Mouse (Mus musculus) CD4-positive helper T cell, adult 2 months (primary cell): Measurements from ENCODE around the gene Ece2.

Experiments
- DNase-seq: peaks from one replicate; pipeline ENCODE4 v3.0.0-alpha.2; 2012; ENCODE audit warnings: low read depth, missing footprints, low spot score

Ece2 gene

DNA sequence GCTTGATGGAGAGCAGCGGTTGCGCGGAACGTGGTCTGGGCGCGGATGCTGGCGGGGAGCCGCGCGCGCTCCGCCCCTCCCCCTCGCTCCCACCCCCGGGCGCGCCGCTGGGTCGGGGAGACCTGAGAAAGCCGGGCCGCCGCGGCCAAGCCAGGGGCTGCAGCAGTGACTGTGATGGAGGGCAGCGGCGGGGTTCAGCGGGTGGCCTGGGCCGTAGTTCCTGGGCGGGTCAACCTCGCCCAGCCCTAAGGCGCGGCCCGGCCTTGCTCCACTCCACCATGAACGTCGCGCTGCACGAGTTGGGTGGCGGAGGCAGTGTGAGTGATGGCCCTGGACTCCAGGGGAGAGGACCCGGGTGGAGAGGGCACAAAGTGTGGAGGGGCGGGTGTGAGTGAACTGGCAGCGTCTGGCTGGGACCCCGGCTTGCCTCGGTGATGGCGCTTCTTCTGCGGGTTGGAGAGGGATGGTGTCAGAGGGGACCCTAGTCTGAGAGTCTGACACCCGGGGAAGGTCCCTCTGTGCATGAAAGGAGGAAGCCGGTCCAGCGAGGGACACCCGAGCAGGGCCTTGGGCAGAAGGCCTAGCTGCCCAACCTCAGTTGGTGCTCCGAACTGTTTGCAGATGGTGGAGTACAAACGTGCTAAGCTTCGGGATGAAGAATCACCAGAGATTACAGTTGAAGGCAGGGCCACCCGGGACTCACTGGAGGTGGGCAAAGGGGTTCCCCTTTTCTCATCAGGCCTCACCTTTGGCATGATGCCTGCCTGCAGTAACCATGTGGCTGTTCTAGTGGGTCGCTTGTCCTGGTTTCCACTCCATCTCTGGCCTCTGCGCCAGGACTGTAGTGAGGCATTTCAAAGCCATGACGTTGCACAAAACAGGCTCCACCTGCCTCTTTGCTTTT, at the start of gene Ece2:
Ece2 (plus strand) TSS at position 98 of the 904 bp plus-strand sequence.
- DNase-seq: no peak

GRCm38 (mm10) chr16:20589366-20589938, 40.2 kb upstream of the Ece2 start, which contains the start of gene Vwa5b2:
Gene Vwa5b2, plus strand, starts transcription at chr16:20589471.
- DNase-seq: no peak

DNA sequence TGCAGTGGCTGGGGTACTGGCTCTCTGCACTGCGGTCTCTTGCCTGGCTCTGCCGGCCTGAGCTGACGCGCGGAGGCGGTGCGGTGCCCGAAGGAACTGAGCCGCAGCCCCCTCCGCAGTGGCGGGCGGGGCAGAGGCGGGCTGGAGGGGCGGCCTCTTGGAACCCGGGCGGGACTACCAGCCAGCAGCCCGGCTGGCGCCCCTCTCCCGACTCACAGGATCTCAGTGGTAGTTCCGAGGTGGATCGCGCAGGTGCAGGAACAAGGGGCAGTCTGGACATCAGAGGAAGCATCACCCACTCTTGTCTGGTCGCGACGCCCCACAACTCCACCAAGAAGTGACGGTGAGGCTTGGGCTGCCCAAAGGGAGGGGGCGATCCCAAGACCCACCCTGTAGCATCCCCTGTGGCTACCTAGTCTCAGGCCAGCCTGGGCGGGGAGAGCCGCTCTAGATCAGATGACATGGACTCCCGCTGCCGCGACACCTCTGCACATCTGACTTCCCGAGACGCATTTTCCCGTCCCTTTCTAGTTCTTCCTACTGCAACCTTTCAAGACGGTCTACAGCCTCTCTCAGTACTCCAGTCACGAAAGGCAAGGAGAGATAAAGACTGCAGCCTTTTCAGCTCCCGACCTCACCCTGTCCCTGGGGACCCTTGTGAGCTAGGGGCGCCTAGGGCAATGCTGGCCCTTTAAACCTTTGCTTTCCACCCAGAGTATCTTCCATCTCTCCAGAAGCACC, 39.5 kb upstream of the Ece2 start:
- no peak for DNase-seq

- DNase-seq: no peak
Observed at GRCm38 (mm10) chr16:20590680-20591038, 39.0 kb upstream of the Ece2 start.

DNA sequence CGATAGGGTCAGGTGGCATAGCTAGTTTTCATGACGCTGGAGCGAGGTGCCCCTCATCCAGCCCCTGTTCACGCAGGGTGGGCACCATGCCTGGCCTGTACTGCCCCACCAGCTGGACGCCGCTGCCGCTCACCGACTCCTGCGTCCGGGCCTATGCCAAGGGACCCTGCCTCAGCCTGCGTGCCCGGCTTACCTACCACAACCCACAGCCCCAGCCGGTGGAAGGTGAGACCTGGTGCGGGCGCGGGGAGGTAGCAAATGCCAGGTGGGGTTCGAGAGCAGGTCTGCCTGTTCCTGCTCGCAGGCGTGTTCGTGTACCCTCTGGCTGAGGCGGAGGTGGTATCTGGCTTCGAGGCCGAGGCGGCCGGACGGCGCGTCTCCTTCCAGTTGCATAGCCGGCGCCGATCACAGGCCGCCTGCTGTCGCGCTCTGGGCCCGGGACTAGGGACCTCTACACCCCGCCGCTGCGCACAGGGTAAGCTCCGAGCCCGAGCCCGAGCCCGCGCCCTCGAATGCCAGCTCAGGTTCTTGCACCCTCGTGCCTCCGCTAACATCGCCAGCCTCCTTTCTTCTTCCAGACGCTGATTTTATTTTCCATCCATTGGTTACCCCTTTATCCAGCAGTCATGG, 38.4 kb upstream of the Ece2 start:
- no peak for DNase-seq

DNA sequence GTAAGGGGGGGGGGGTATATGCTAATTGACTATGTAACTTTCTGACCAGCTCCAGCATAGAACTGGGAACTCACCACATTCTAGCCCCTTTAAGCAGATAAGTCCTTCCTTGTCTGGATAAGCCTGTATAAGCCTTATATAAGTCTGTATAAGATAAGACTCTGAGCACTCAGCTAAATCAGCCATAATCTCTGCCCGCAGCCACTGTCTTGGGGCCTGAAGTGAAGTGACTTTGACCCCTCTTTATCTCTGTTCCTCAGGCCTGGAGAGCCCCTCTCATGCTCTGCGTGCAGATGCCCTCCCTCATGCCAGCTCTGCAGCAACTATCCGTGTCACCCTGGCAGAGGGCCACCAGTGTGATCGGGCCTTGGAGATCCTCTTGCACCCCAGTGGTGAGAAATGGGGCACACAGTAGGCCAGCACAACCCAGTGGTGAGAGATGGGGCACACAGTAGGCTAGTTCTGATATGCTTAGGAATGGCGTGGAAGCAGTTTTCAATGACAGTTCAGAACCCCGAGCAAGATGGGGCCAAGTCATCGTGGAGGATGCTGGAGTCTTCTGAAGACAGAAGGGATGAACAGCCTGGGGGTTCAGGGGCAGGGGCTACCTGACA, 34.5 kb upstream of the Ece2 start:
- no peak for DNase-seq

DNA sequence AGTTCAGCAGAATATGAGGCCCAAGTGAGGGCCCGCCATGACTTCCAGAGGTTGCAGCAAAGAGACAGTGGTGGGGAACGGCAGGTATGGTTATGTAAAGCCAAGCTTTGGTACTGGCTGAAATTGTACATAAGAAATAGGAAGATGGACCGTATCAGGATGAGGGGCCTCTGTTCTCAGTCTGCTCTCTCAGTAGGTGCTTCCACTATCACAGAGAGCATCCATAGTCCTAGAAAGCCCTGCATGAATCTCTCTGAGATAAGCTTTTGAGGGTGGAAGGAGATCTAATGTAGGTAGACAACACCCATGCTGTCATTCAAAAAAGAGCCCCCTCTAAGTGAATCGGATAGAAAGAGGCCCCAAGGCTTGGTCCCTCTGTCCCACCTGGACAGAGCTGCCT, 33.9 kb upstream of the Ece2 start:
- DNase-seq: no peak

GRCm38 (mm10) chr16:20596687-20597441, 32.8 kb upstream of the Ece2 start:
- DNase-seq: no peak

DNA sequence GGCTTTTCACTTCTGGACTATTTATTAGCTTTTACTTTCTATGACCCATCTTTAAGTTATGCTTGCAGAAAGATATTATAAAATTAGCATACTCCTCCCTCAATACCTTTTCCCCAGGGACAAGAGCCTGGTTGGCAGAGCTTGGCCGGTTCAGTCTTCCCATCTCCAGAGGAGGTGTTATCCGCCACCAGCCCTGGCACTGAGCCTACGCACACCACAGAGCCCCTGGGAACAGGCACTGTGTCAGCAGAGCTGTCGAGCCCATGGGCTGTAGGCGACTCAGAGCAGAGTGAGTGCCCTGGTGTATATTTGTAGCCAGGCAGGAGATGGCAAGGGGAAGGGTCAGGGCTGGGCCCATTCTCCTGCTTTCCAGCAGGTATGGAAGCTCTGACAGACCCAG, 29.1 kb upstream of the Ece2 start:
- no peak for DNase-seq

DNA sequence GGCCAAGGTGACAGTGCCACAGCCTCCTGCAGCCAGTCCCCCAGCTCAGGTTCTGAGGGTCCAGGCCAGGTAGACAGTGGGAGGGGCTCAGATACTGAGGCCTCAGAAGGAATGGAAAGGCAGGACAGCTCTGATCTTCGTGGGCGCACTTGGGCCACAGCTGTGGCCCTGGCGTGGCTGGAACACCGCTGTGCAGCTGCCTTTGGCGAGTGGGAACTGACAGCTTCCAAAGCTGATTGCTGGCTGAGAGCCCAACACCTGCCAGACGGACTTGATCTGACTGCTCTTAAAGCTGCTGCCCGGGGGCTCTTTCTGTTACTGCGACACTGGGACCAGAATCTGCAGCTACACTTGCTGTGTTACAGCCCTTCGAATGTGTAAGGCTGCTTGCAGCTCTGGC, 24.9 kb upstream of the Ece2 start:
- DNase-seq: no peak

DNA sequence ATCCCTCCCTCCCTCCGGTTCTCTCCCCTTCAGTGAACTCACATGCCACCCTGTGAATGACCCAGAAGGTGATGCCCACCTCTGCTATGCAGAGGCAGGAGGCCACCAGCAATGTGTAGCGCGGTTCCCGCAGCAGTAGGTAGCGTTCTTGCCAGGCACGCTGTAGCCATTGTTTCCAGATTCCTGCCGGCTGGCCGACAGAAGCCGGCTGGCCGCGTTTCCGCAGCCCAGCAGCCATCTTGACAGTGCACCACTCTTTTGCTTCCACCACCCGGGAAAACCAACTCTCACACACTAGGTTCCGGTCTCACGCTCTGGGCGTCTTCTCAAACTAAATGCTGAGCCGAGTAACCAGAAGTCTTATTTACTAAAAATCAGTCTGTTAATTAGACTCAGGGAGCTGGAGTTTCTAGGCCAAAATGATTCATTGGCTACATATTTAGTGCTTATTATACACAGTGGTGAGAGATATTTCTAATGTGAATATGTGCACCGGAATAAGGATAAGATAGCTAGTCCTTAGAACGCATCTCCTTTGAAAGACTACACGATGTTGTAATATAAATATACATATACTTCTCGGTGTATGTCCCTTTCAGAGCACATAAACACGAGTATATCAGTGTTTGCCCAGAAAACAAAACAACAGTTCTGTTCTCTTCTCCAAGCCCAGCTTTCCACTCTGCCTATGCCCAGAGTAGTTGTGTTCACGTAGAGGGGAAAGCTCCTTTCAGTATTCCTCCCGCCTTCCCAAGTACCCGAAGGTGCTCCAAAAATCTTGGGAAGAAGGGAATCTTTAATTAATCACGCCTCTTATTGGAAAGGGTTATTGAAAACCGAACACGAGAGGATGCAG, 18.9 kb upstream of the Ece2 start:
- DNase-seq: peak; percentile 89

DNA sequence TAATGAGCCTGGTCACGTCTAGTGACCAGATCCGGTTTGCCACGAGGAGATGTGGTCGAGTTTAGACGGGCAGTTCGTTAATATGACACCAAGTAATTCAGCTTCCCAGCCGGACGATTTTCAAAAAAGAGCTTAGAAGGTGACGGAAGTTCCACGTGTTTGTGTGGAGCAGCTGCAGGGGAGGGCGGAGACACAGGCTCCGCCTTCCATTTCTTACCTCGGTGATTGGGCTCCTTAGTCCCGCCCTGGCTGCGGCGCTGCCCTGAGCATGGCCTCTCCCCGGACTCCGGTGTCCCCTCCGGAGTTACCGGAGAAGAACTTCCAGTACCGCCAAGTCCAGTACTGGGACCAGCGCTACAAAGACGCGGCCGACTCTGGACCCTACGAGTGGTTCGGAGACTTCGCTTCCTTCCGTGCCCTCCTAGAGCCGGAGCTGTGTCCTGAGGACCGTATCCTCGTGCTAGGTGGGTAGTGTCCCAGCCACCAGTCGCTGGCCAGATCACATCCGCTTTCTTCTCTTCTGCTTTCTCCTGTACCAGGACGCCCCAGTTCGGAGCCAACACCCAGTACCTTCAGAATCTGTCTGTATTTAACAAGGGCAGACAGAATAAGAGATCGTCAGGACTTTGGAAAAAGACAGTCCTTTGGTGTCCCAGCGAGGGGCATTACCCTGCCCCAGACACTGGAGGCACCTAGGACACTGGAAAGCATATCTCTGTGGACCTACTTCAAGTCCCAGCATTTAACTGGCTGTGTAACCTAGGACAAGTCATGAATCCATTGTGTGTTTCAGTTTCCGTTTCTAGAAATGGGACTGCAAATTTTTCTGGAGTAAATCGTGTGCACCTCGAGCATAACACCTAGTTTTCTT, 18.0 kb upstream of the Ece2 start, which contains the start of the genes Eef1akmt4, Gm49333 and Alg3:
Eef1akmt4 (plus strand) TSS at position 237 of the 871 bp plus-strand sequence.
Gm49333 (plus strand) TSS at position 254 of the 871 bp plus-strand sequence.
Alg3 (minus strand) TSS at position 379 of the 871 bp plus-strand sequence.
- peak; percentile 93 for DNase-seq

GRCm38 (mm10) chr16:20619541-20620398, 9.9 kb upstream of the Ece2 start:
- peak; percentile 40 for DNase-seq

GRCm38 (mm10) chr16:20620399-20620735, 9.3 kb upstream of the Ece2 start:
- DNase-seq: peak; percentile 14

- DNase-seq: no peak
Observed at GRCm38 (mm10) chr16:20620751-20621190, 8.9 kb upstream of the Ece2 start.

GRCm38 (mm10) chr16:20621191-20621990, 8.2 kb upstream of the Ece2 start, which contains the start of gene Camk2n2:
Gene Camk2n2, minus strand, starts transcription at chr16:20621287.
- DNase-seq: peak; percentile 59
